Mouse (Mus musculus) kidney, postnatal 10 days (tissue): ENCODE results near the gene Prkn.

Experiments used
- DNase-seq: peaks from one replicate; pipeline ENCODE4 v3.0.0; 2021; ENCODE audit warnings: mixed read lengths

The Prkn gene

DNA sequence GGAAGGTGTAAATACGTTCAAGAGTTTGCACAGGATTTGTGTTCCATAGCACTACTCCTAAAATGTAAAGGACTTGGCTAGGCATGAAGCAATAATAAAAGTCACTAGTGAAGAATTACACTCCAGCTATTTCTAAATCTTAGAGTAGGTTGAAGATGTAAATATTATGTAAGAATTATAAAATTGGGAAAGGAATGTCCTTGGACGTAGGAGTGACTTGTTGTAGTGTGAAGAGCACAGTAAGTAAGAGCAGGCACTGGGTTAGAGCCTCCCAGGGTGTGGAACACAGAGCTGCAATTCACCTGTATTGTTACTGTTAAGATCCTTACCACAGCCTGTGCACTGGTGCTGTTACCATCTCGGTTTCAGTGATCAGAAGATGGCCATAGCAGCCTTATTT is 450.0 kb downstream of the Prkn start:
- no peak for DNase-seq

DNA sequence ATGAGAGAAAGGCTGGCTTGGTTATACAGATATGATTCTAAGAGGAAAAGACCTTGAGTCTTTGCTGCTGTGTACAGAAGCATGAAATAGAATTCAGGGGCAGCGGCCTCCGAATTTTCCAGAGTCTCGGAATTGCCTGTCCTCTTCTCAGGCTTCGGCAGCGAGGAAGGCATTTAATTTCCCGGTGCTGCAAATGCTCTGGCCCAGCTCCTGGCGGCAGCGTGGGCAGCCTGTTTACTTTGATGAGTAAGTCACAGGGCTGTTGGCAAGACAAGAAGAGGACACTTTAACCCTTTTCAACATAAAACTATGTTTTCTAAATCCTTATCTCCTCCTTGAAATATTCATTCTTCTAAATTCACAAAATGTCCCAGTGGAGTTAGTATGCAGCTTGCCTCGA is 462.9 kb downstream of the Prkn start:
- no peak for DNase-seq

- no peak for DNase-seq
These were observed 469.7 kb downstream of the Prkn start for GRCm38 (mm10) chr17:11309843-11310242.

- no peak for DNase-seq
These were observed 474.0 kb downstream of the Prkn start for GRCm38 (mm10) chr17:11314163-11314562.

GRCm38 (mm10) chr17:11315675-11316074 is 475.5 kb downstream of the Prkn start:
- DNase-seq = no peak

DNA sequence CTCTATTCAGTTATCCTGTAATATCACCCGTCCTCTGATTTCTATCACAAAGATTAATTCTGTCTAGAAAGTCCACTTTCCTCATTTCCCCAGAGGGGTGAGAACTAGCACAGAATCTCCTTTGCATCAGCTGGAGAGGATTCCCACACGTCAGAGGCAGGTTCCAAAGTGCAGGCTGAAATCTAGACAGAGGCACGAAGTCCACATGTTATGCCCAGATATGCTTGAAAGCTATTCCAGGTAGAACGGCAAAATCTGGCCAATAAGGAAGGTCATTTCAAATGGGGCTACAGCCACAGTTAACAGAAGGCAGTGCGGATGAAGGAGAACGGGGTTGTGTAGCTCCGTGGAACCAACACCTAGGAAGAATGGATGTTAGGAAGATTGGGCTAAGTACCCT is 478.8 kb downstream of the Prkn start:
- DNase-seq = no peak

DNA sequence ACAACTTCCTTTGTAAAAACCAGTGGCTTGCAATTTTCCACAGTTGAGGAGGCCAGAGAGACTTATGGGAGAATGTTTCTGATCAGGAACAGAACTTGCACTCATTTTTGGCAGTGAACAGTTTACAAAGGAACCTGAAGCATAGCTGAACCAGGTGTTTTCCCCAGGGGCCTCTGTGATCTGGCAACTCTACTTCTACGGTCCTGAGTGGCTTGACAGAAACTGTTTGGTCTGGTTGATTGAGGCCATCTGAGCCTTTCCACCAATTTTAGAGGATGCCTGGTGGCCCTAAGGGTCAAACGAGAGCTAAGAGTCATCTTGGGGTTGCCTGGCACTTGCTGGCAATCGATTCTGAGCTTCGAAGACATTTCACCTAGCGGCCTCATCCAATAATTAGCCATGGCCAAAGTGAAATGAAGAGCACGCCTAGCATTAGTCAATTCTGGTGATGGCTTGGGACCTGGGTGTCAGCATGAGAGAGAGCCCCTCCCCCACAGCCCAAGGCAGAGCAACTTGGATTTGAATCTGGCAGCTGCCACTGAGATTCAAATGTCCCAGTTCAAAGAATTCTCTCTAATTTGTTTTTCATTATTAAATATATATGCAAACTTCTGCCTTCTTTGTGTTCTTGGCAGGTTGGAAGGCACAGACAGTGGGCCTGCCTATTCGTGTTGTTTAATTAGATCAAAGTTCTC is 479.6 kb downstream of the Prkn start:
- DNase-seq = no peak

DNA sequence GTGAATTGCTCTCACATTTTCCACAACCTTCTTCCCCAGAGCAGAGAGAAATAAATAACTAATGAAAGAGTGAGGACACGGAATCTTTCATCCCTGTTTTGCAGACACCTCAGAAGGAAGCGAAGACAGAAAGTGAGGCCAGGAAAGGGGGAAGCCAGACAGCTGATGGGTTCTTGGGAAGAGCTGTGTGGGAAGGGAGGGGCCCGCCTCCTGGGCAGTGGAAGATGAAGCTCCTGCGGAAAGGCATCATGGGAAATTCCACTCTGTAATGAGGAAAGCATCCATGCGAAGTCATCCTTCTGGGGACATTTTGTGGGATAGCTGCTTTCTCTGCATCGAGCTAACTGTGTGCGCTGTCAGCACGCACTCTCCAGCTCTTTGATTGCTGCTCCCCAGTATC is 491.9 kb downstream of the Prkn start:
- no peak for DNase-seq

DNA sequence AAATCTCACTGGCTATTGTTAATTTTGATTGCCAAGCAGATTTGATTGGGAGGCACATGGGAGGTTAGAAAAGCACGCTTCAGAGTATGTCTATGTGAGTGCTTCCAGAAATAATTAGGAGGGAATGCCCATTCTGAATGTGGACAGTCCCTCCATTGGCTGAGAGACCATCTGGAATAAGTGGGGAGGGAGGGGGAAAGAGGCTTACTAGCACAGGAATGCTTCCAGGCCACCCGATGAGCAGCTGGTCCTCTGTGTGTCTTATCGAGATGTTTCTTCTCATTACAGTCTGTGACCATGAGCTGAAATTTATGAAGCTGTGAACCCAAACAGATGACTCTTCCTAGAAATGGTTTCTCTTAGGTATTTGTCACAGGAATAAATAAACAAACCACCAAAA is 493.6 kb downstream of the Prkn start:
- no peak for DNase-seq

DNA sequence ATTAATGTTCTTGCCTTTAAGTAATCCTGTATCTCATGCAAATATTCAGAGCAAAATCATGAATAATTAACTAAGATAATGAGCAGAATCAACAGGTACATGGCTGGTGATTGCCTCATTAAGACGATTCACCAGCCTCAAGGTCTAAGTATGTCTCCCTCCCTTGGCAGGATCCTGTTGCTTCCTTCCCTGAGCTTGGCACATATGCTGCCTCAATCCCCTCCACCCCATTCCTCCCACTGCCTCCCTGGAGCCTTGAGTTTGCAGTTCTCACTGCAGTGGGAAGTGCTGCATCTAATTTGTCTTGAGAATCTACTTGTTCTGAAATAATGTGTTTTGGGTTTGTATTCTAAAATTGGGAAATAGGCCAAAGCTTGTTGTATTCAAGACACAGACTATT is 496.0 kb downstream of the Prkn start:
- DNase-seq = no peak

GRCm38 (mm10) chr17:11340368-11340767 is 500.2 kb downstream of the Prkn start:
- DNase-seq = no peak

- DNase-seq = no peak
These were observed 506.1 kb downstream of the Prkn start for GRCm38 (mm10) chr17:11346310-11346709.

- no peak for DNase-seq
These were observed 512.8 kb downstream of the Prkn start for GRCm38 (mm10) chr17:11352778-11353552.

- DNase-seq = no peak
These were observed 513.4 kb downstream of the Prkn start for GRCm38 (mm10) chr17:11353553-11353945.

DNA sequence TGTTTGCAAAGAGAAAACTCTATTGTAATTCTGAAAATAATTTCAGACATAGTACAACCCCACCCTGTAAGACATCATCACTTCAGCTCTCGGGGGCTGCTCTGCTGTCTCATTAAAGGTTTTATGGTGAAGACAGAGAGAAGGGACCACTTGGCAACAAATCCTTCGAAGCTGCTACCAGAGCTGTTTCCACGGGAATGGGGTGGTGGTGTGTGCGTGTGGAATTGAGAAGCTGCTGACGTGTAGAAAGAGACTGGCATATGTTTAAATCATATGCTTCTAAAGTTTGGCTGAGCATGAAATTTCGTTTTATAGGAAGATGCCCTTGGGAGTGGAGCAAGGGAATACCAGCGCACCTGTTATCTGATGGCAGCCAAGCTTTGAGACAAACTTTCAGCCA is 514.2 kb downstream of the Prkn start:
- DNase-seq = no peak

- DNase-seq = no peak
These were observed 535.3 kb downstream of the Prkn start for GRCm38 (mm10) chr17:11375461-11375860.

- no peak for DNase-seq
These were observed 543.3 kb downstream of the Prkn start for GRCm38 (mm10) chr17:11383364-11383962.

- no peak for DNase-seq
These were observed 545.1 kb downstream of the Prkn start for GRCm38 (mm10) chr17:11385246-11385645.

DNA sequence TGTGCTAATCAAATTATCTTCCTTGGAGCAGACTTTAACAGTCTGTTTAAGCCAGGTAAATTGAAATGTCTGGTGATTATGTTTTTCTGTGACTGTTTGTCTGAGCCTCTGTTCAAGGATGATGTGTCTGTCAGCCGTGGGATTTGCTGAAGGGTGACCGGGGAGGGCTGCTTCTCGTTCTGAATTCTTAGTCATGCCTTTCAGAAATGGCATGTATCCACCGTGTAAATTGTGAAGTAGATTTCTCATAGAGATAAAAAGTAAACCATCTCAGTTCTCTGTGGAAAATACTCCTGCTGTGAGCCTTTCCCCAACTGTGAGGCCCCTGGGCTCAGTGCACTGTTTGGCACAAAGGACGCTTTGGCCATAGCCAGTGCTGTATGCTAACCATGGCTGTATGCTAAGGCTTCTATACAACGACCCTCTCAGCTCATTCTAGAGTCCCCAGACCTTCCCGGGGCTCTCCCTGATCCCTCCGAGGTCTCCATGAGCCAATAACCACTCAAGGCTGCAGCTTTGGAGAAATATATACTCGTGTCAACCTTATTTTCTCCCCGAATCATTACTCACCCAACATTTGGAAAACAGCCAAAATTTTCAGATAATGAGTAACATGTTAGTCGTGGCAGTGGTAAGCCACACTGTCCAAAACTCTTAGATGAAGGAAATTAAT is 552.6 kb downstream of the Prkn start:
- DNase-seq = no peak

DNA sequence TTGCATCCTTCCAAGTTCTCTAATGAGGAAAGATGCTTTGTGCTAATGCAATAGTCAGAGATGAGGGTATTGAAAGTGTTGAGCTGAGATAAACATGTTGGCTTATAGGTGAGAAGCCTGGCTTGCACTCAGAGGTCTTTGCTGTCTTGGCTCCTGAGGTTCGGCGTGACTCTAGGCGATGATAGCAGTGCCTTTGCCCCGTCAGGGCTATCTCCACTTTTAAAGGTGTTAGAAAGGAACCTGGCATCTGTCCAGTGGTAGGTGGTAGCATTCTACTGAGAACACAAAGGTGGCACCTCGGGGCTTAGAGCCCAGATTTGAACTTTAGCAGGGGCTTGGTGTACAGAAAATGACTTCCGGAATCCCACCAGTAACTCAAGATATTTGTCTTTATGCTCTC is 554.4 kb downstream of the Prkn start:
- no peak for DNase-seq

- no peak for DNase-seq
These were observed 557.5 kb downstream of the Prkn start for GRCm38 (mm10) chr17:11397678-11398077.

DNA sequence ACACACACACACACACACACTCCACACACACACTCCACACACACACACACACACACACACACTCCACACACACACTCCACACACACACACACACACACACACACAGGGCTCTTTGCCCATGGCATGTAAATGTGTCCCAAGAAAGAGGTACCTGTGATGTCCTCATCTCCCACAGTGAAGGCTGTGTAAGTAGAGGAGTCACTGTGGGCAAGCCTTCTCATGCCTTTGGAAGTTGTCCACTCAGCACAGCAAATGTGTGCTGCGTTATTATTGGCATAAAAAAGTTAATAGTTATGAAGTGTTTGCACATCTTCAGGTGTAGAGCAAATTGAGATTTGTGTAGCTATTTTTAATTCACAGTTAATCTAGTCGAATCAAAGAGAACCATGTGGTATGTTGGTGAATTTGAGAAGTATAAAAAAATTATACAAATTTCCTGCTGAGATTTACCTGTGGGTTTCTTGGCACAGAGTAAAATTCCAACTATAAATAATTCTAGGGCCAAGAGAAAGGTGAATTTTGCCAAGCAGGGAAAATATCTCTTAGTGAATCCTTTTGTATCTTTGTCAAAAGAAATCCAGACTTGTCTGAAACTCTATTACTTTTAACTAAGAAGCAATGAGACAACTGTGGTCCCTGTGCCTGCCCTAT is 562.2 kb downstream of the Prkn start:
- no peak for DNase-seq

GRCm38 (mm10) chr17:11411414-11411813 is 571.2 kb downstream of the Prkn start:
- no peak for DNase-seq
